Comparison of ENCODE assay signal across 8 mouse cellular contexts in the genomic region with DNA sequence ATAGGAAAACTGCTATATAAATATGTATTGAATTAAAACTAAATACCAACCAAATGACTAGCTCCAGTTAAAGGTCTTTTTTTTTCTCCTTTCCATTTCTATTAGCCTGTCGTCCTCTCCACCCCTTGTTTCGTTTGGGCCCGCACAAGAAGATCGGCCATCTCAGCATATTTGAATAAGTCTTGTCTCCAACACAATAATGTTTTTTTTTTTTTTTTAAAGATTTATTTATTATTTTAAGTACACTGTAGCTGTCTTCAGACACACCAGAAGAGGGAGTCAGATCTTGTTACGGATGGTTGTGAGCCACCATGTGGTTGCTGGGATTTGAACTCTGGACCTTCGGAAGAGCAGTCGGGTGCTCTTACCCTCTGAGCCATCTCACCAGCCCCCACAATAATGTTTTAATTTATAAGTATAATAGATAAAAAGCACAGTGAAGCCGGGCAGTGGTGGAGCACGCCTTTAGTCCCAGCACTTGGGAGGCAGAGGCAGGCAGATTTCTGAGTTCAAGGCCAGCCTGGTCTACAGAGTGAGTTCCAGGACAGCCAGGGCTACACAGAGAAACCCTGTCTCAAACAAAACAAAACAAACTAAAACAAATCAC. TPM values are rescaled to one million over a fixed set of nuclear protein-coding genes. Genes with fewer than 3 reads are reported as not detected.
DNase-seq lines count a peak whose midpoint lies in the region; ATAC-seq lines count a peak whose summit lies in the region.
"Not testable (repeated sequence)": the region's sequence is repeated elsewhere in the genome, so short reads cannot be mapped to it uniquely, and the experiment has no call there.

A gene (minus strand): TSS at position 51 of the 607 bp plus-strand sequence.

- peak within 1 kb of the TSS; percentile 71 for H3K4me2 ChIP-seq in hindbrain, embryonic 12.5 days (replicated peaks)
- peak within 1 kb of the TSS; percentile 86 for H3K4me2 ChIP-seq in liver, embryonic 13.5 days
- peak within 1 kb of the TSS; percentile 67 for H3K4me2 ChIP-seq in midbrain, embryonic 15.5 days

- ATAC-seq in hindbrain, embryonic 12.5 days (ENCODE audit: low FRiP score); liver, embryonic 13.5 days (ENCODE audit: low read depth); midbrain, embryonic 15.5 days (replicated peaks): not testable (repeated sequence)

- H3K27me3 ChIP-seq in erythroblast, embryonic 14.5 days (ENCODE audit: control insufficient read depth); hindbrain, embryonic 12.5 days; liver, embryonic 13.5 days; midbrain, embryonic 15.5 days (replicated peaks): not testable (repeated sequence)

- 91% methylated on average over 9 of the region's 9 CpGs for WGBS in hindbrain, embryonic 12.5 days
- WGBS in liver, embryonic 13.5 days (ENCODE audit: insufficient replicate concordance): 88% methylated on average over 9 of the region's 9 CpGs
- 90% methylated on average over 9 of the region's 9 CpGs for WGBS in midbrain, embryonic 15.5 days

- H3K4me3 ChIP-seq in erythroblast, embryonic 14.5 days (replicated peaks): peak within 1 kb of the TSS; percentile 97
- H3K4me3 ChIP-seq in hindbrain, embryonic 12.5 days: peak within 1 kb of the TSS; percentile 94
- H3K4me3 ChIP-seq in liver, embryonic 13.5 days (replicated peaks): peak within 1 kb of the TSS; percentile 89
- H3K4me3 ChIP-seq in midbrain, embryonic 15.5 days: peak within 1 kb of the TSS; percentile 96

- DNase-seq in adrenal gland, postnatal 14 days; layer of hippocampus, postnatal 14 days (ENCODE audit: low spot score in 2 of 2); liver, embryonic 13.5 days; thymus, postnatal 0 days (ENCODE audit: low spot score): not testable (repeated sequence)
- peak; percentile 43 for DNase-seq in heart, adult 11 months

- H3K9ac ChIP-seq in hindbrain, embryonic 12.5 days: peak within 1 kb of the TSS; percentile 85
- peak within 1 kb of the TSS; percentile 90 for H3K9ac ChIP-seq in liver, embryonic 13.5 days
- H3K9ac ChIP-seq in midbrain, embryonic 15.5 days: peak within 1 kb of the TSS; percentile 92

- peaks cover 23% of the 10 kb centered on the region for H3K36me3 ChIP-seq in erythroblast, embryonic 14.5 days (ENCODE audit: control insufficient read depth)
- peaks cover 11% of the 10 kb centered on the region for H3K36me3 ChIP-seq in hindbrain, embryonic 12.5 days
- H3K36me3 ChIP-seq in liver, embryonic 13.5 days: peaks cover 13% of the 10 kb centered on the region
- not testable (repeated sequence) for H3K36me3 ChIP-seq in midbrain, embryonic 15.5 days (replicated peaks)

- H3K9me3 ChIP-seq in erythroblast, embryonic 14.5 days (ENCODE audit: control insufficient read depth, low read length); hindbrain, embryonic 12.5 days (replicated peaks); liver, embryonic 13.5 days (replicated peaks); midbrain, embryonic 15.5 days: not testable (repeated sequence)

- peak within 1 kb of the TSS; percentile 94 for H3K27ac ChIP-seq in hindbrain, embryonic 12.5 days
- H3K27ac ChIP-seq in liver, embryonic 13.5 days: peak within 1 kb of the TSS; percentile 93
- H3K27ac ChIP-seq in midbrain, embryonic 15.5 days: peak within 1 kb of the TSS; percentile 90

- peaks cover 23% of the 10 kb centered on the region for H3K4me1 ChIP-seq in erythroblast, embryonic 14.5 days (ENCODE audit: control insufficient read depth)
- H3K4me1 ChIP-seq in hindbrain, embryonic 12.5 days: not testable (repeated sequence)
- H3K4me1 ChIP-seq in liver, embryonic 13.5 days (replicated peaks): peaks cover 28% of the 10 kb centered on the region
- H3K4me1 ChIP-seq in midbrain, embryonic 15.5 days: peaks cover 12% of the 10 kb centered on the region

RNA-seq across cellular contexts. Expression of the gene that starts here (rescaled TPM):
- total RNA-seq in adrenal gland, postnatal 14 days (2021): 71.7 and 76.7 TPM in 2 replicates
- polyA plus RNA-seq in erythroblast, embryonic 14.5 days (2012): 1.4 and 1.5 TPM in 2 replicates
- 37.1 and 39.3 TPM in 2 replicates for polyA plus RNA-seq in hindbrain, embryonic 12.5 days (2016; fragmentation: Nextera tagmentation; extraction: Ambion mirVana)
- 10 to 100 TPM; 70.1 to 75.4 TPM for total RNA-seq in layer of hippocampus, postnatal 14 days (2021)
- polyA plus RNA-seq in liver, embryonic 13.5 days (2015; fragmentation: Nextera tagmentation; extraction: Ambion mirVana): 19.7 and 27.5 TPM in 2 replicates
- 26.9 and 27.3 TPM in 2 replicates for polyA plus RNA-seq in midbrain, embryonic 15.5 days (2015; fragmentation: Nextera tagmentation; extraction: Ambion mirVana)
- polyA plus RNA-seq in thymus, postnatal 0 days (2015; fragmentation: Nextera tagmentation; extraction: Ambion mirVana): 53.3 and 54.3 TPM in 2 replicates
